ENCODE assay signal across 16 mouse cellular contexts in the genomic region with DNA sequence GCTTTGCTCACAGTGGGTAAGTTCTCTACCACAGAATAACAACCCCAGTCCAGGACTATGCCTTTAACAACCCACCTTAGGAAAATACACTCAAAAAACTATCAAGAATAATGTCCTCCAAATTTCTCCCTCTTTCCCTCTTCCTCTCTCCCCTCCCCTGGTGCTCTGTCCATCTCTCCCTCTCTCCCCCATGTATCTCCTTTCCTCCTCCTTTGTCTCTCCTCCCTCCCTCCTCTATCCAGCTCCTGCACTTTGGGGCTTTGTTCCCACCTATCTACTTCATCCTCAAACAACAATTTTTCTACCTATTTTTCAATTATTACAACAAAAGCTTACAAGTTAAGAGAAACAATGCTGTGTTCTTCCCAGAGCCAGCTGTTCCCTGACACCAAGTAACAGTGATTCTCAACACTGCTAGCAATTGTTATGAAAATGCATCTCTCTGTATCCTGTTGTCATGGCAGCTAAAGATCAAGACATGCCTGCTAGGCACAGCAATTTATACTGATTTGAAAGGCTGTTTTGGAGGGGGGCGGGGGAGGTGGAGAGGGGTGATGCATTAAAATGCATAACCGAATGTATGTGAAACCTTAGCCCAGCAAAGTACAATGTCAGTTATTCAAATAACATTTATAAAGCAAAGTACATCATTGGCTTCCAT.
DNase-seq lines count a peak whose midpoint lies in the region; ATAC-seq and TF ChIP-seq lines count a peak whose summit lies in the region.
"Had no signal": no experiment of that assay in that cellular context is flagged by ENCODE, and none has a peak within 500 bp of the region (broad histone marks: within the 10 kb centered on the region; RNA-seq: fewer than 3 reads in every experiment).

No protein-coding gene starts in this region.

- peaks cover 2% of the 10 kb centered on the region; the same call in 1 of the 2 replicates for H3K36me3 ChIP-seq in forebrain, embryonic 10.5 days (replicated peaks)
- no peaks in the 10 kb centered on the region for H3K36me3 ChIP-seq in hindbrain, embryonic 14.5 days (replicated peaks; ENCODE audit: control insufficient read depth, insufficient read depth)
- no peaks in the 10 kb centered on the region for H3K36me3 ChIP-seq in midbrain, postnatal 0 days (ENCODE audit: insufficient read depth, low read length)
- no peaks in the 10 kb centered on the region for H3K36me3 ChIP-seq in heart, embryonic 12.5 days
- H3K36me3 ChIP-seq: embryonic facial prominence, embryonic 13.5 days; heart, embryonic 10.5 days; kidney, embryonic 15.5 days; stomach, embryonic 15.5 days had no signal

- TF ChIP-seq CTCF in brain, embryonic 14.5 days (IDR thresholded peaks at IDR 0.05; ENCODE audit: borderline replicate concordance, extremely low read depth, insufficient read depth, insufficient read length): no peak
- no peak for TF ChIP-seq CTCF in midbrain, postnatal 0 days (IDR thresholded peaks at IDR 0.05)

- H3K9ac ChIP-seq in hindbrain, embryonic 14.5 days: peak overlapping the region; percentile 3; the same call in 1 of the 2 replicates
- H3K9ac ChIP-seq in midbrain, postnatal 0 days (replicated peaks; ENCODE audit: low read length, poor library complexity, severe bottlenecking): no peak overlapping the region
- no peak overlapping the region for H3K9ac ChIP-seq in heart, embryonic 12.5 days
- H3K9ac ChIP-seq: embryonic facial prominence, embryonic 13.5 days; kidney, embryonic 15.5 days; liver, embryonic 14.5 days; stomach, embryonic 15.5 days had no signal

- WGBS in forebrain, embryonic 10.5 days: 26% methylated on average over 2 of the region's 2 CpGs
- 7% methylated on average over 2 of the region's 2 CpGs for WGBS in hindbrain, embryonic 14.5 days
- 13% methylated on average over 2 of the region's 2 CpGs for WGBS in midbrain, postnatal 0 days
- 92% methylated on average over 2 of the region's 2 CpGs for WGBS in heart, embryonic 12.5 days

- H3K4me3 ChIP-seq in forebrain, embryonic 10.5 days: peak overlapping the region; percentile 14; the same call in 1 of the 2 replicates
- no peak overlapping the region for H3K4me3 ChIP-seq in hindbrain, embryonic 14.5 days (replicated peaks; ENCODE audit: low read length)
- no peak overlapping the region for H3K4me3 ChIP-seq in midbrain, postnatal 0 days (ENCODE audit: low read depth, low read length)
- no peak overlapping the region for H3K4me3 ChIP-seq in heart, embryonic 12.5 days
- H3K4me3 ChIP-seq: embryonic facial prominence, embryonic 13.5 days; heart, embryonic 10.5 days; kidney, embryonic 15.5 days; stomach, embryonic 15.5 days had no signal

- TF ChIP-seq POLR2A in brain, embryonic 14.5 days (IDR thresholded peaks at IDR 0.05; ENCODE audit: borderline replicate concordance, extremely low read depth, insufficient read depth, insufficient read length, poor library complexity, severe bottlenecking): no peak

- peak; percentile 88 for ATAC-seq in hindbrain, embryonic 14.5 days (ENCODE audit: low FRiP score)
- peak; percentile 79; the same call in 1 of the 2 replicates for ATAC-seq in midbrain, postnatal 0 days (ENCODE audit: low FRiP score)
- ATAC-seq in heart, embryonic 12.5 days (ENCODE audit: insufficient number of reproducible peaks, low FRiP score): no peak

- H3K27ac ChIP-seq in forebrain, embryonic 10.5 days: peak overlapping the region; percentile 87
- H3K27ac ChIP-seq in hindbrain, embryonic 14.5 days: peak overlapping the region; percentile 79
- peak overlapping the region; percentile 77 for H3K27ac ChIP-seq in midbrain, postnatal 0 days (ENCODE audit: low read depth, low read length)
- no peak overlapping the region for H3K27ac ChIP-seq in heart, embryonic 12.5 days (ENCODE audit: poor library complexity, severe bottlenecking)
- H3K27ac ChIP-seq: heart, embryonic 10.5 days; liver, embryonic 14.5 days; stomach, embryonic 15.5 days had no signal

- peak; percentile 93 for DNase-seq in brain, embryonic 14.5 days (ENCODE audit: low read depth)
- DNase-seq in forebrain, embryonic 10.5 days (ENCODE audit: extremely low spot score, low spot score): peak; percentile 62
- peak; percentile 71 for DNase-seq in hindbrain, embryonic 14.5 days (ENCODE audit: low spot score)
- peak; percentile 69 for DNase-seq in midbrain, postnatal 0 days (ENCODE audit: low spot score)
- no peak for DNase-seq in lung, postnatal 4 days
- no peak for DNase-seq in layer of hippocampus, adult 18-20 months (ENCODE audit: low spot score in 2 of 2)
- DNase-seq in heart, adult 9 months (ENCODE audit: low spot score in 2 of 2): no peak
- DNase-seq: lung, postnatal 36 days; right cerebral cortex, postnatal 4 days; thymus, postnatal 36 days had no signal

- H3K9me3 ChIP-seq in forebrain, embryonic 10.5 days: peaks cover 14% of the 10 kb centered on the region
- no peaks in the 10 kb centered on the region for H3K9me3 ChIP-seq in hindbrain, embryonic 14.5 days (ENCODE audit: control insufficient read depth, low read length)
- no peaks in the 10 kb centered on the region for H3K9me3 ChIP-seq in midbrain, postnatal 0 days (ENCODE audit: low read length)
- H3K9me3 ChIP-seq in heart, embryonic 12.5 days (replicated peaks): peaks cover 4% of the 10 kb centered on the region; the same call in 1 of the 2 replicates
- H3K9me3 ChIP-seq: embryonic facial prominence, embryonic 13.5 days; heart, embryonic 10.5 days; kidney, embryonic 15.5 days; stomach, embryonic 15.5 days had no signal

- H3K4me1 ChIP-seq in forebrain, embryonic 10.5 days: peaks cover 30% of the 10 kb centered on the region
- peaks cover 15% of the 10 kb centered on the region for H3K4me1 ChIP-seq in hindbrain, embryonic 14.5 days (replicated peaks; ENCODE audit: control insufficient read depth, insufficient read depth, low read length)
- H3K4me1 ChIP-seq in midbrain, postnatal 0 days (ENCODE audit: insufficient read depth, low read length): peaks cover 8% of the 10 kb centered on the region; the same call in 1 of the 2 replicates
- peaks cover 5% of the 10 kb centered on the region; the same call in 1 of the 2 replicates for H3K4me1 ChIP-seq in heart, embryonic 12.5 days (replicated peaks)
- H3K4me1 ChIP-seq: heart, embryonic 10.5 days; stomach, embryonic 15.5 days had no signal

- H3K4me2 ChIP-seq in hindbrain, embryonic 14.5 days (replicated peaks): no peak overlapping the region
- H3K4me2 ChIP-seq in midbrain, postnatal 0 days (ENCODE audit: low read depth, low read length, poor library complexity, severe bottlenecking): no peak overlapping the region; the same call in 1 of the 2 replicates
- H3K4me2 ChIP-seq in heart, embryonic 12.5 days: no peak overlapping the region
- H3K4me2 ChIP-seq: embryonic facial prominence, embryonic 13.5 days; kidney, embryonic 15.5 days; stomach, embryonic 15.5 days had no signal

- H3K27me3 ChIP-seq in forebrain, embryonic 10.5 days (ENCODE audit: poor library complexity, severe bottlenecking): no peaks in the 10 kb centered on the region
- no peaks in the 10 kb centered on the region for H3K27me3 ChIP-seq in hindbrain, embryonic 14.5 days (ENCODE audit: control insufficient read depth, insufficient read depth, low read length)
- H3K27me3 ChIP-seq in midbrain, postnatal 0 days (ENCODE audit: insufficient read depth, low read length): no peaks in the 10 kb centered on the region
- H3K27me3 ChIP-seq in heart, embryonic 12.5 days (replicated peaks): no peaks in the 10 kb centered on the region
- H3K27me3 ChIP-seq: embryonic facial prominence, embryonic 13.5 days; kidney, embryonic 15.5 days; stomach, embryonic 15.5 days had no signal

Comparison
In these comparisons a context has a peak if more than half of its experiments do, and no peak if none do; other contexts are left out.
1. DNase-seq: peak in brain, embryonic 14.5 days (single experiment), forebrain, embryonic 10.5 days (single experiment), hindbrain, embryonic 14.5 days (single experiment) and midbrain, postnatal 0 days (single experiment); none in lung, postnatal 4 days (0 of 2), layer of hippocampus, adult 18-20 months (0 of 2) and heart, adult 9 months (0 of 2).